Mouse (Mus musculus) 3T3-L1 (cell line): ENCODE results near the gene Nhlh2.

Source experiments
- DNase-seq: peaks from one replicate; pipeline ENCODE4 v3.0.0-alpha.2; 2015; ENCODE audit warnings: low read depth, low spot score

Gene Nhlh2

DNA sequence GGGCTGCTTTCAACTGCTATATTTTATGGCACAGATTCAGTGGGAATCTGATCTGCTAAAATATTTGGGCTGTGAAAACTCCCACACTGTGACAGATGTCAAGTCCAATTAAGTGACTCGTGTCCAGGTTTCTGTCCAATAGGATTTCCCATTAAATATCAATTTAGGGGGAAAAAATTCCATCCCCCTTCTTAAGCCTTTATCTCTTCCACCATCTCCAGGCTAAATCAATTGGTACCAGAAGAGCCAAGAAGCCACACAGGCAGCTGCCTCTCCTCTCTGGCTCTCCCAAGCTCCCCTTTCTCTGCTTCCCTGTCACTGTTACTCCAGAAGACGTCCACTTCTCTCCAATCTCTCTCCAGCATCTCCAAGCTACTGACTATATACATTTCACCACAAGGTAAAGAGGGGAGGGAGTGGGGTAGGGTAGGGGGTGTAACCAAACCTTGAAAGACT, at the start of gene Nhlh2:
Nhlh2 (plus strand) TSS at position 151 of the 456 bp plus-strand sequence.
- DNase-seq = no peak

DNA sequence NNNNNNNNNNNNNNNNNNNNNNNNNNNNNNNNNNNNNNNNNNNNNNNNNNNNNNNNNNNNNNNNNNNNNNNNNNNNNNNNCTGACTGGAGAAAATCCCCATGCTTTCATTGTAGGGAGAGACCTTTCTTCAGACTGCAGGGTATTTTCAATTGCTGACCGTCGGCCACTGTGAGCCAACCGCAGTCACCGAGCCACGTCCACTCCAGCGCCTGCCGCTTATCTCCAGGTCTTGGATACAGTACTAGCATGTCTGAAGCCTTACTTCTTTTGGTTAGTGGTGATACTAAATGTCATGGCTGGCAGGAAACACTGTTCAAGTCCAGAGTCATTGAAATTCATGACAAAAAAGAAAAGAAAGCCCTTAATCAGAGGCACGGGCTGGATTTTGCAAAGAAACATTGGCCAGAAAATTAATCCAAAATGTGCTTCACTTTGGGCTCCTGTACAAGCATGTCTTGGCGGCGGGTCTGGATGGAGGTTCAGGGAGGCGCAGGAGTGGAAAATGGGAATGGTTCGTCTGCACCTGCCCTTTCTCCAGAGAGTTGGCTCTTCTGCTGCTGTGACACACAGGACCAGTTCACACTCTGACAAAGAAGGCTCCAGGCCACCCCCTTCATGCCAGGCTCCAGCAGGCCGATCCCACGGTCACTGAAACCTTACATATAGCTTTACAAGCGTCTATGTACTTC, 48.6 kb upstream of the Nhlh2 start:
- no peak for DNase-seq

DNA sequence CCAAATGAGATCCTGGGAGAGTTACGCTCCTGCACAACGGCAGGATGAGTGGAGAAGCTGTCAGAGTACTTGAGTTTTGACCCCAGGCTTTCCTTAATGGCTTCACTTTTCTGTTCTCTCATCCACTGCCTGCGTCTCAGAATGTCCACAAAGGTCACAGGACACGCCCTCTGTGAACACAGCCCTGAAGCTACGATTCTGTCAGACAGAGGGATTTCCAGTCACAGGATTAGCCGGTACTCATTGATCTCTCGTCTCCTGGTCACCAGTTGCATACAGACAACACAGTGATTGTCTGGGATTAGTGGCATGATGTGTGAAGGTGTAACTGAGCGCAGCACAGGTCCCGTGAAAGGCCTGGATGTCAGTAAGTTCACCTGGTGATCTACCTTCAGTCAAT, 46.4 kb upstream of the Nhlh2 start:
- no peak for DNase-seq

DNA sequence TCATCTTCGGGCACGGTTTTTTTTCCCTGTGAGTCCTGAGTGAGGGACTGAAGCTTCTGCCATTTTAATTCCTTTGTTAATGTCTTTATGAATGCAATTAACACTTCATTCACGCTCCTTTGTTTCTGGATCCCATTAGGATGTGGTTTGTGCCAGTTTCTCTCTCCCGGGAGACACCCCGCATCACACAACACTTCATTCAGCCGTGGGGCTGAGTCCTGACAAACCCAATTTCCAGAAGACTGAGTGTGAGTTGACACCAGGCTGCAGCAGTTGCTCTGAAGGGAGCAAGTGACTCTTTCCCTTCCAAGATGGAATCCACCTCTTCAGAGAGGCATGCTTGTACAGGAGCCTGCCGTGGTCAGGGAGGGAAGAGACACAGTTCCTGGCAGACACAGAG, 45.5 kb upstream of the Nhlh2 start:
- no peak for DNase-seq

DNA sequence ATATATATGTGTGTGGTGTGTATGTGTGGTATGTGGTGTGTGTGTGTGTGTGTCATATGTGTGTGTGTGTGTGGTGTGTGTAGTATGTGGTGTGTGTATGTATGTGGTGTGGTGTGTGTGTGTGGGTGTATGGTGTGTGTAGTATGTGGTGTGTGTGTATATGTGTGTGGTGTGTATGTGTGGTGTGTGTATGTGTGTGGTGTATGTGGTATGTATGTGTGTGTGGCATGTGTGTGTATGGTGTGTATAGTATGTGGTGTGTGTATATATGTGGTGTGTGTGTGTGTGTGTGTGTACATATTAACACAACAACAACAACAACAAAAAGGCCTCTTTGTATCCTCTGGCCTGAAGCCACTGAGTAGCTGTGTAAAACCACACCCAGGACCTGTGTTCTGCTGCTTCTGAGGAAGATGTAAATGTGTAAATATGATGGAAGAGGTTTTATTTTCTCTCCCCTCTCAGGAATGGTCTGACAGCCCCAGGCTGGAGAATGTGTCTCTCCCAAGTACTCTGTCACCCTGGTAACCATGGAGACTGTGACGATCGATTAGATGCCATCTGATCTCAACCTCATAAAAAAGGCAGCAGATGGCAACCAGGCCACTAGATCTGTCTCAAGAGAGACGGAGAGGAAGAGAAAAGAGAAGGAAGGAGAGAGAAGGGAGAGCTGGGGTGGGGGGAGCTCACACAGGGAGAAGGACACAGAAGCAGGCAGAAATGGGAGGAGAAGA, 42.9 kb upstream of the Nhlh2 start:
- DNase-seq = no peak

DNA sequence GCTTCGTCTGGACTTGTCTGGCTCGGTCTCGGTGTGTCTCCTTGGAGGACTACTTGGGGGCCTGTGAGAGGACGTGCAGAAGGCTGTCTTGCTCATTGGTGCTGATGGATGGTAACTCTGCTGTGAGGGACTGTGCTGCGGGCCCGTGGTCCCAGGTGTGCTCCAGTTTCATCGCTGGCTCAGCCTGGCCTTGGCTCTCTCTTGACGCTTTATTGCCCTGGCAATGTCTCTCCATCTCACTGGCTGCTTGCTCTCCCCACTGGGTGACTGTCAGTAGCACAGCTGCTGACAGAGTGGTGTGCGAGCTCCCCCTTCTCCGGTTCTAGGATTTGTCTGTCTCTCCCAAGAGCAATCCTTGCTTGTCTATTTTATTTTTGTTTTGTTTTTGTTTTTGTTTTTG, 34.5 kb upstream of the Nhlh2 start:
- DNase-seq = no peak

DNA sequence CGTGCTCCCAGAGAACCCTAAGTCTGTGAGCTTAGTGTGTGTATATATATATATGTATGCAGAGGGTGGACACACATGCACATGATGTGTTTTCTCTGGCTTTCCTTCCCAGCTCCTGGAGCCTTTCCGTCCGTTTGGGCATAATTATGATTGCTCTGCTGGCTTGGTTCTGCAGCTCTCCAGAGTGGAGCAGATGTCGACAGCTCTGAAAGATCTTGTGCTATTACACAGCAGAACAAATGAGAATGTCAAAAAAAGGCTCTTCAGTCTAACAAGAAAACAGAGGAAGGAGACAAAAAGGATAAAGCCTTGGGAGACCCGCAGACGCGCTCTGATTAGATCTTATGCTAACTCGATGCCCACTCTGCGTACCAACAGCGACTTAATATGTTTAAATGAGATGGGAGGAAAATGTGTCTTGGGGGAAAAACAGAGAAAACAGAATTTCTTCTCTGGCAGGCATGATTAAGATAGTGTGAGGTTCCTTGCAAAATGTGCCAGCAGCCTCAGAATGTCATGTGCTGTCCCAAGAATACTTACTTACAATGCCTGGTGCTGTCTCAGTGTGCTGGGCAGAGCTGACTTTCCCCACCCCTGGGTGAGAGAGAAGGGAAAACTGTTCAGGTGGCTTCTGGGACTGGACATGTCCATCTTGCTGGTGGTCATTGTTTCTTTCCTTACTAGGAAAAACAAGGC, 31.4 kb upstream of the Nhlh2 start:
- no peak for DNase-seq

DNA sequence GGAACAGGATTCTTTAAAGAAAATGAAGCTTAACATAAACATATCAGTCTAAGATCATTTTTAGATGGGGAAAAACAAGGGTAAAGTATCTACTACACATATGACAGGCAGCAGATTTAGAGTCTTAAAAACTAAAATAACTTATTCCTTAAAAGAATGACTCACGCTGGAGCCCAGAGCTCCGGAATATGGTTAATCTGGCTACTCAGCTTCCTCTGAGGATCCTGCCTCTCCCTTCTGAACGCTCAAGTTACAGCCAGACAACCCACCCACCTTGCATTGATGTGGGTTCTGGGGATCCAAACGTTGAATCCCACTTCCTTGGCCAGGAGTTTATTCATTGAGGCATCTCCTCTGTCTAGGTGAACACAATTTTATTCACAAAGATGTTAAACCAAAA, 26.0 kb upstream of the Nhlh2 start:
- DNase-seq = peak; percentile 9

DNA sequence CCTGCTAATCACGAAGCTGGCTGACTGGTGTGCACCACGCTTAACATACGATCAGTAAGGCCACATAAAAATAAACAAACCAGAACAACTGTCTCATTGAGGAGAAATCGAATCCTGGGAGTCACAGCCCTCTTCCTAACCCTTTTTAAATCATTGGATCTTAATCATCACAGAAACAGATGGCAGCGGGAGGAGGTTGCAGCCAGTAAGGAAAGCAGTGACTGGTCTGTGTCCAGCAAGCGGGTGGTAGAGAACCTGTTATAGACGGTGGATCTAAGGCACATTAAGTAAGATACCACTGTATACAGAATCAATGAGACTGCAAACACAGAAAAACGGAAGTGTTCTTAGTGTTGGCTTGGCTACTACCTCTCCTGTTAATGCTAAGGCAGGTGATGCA, 24.2 kb upstream of the Nhlh2 start:
- DNase-seq = no peak

DNA sequence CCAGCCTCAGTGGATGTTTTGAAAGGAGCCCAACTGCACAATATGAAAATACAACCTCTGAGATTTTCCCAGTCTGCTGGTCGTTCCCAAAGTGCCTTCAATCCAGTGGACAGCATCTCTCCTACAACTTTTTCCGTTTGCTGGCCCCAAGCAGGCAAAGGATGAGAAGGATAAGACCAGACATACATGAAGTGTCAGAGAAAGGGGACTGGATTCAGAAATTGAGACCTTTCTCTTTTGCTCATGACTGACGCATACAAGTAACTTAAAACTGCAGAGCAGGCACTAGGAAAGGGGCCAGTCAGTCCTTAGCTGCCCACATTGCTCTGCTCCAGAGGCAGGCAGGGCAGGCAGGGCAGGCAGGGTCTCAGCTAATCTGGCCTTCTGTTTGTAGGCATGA, 19.7 kb upstream of the Nhlh2 start:
- DNase-seq = no peak

DNA sequence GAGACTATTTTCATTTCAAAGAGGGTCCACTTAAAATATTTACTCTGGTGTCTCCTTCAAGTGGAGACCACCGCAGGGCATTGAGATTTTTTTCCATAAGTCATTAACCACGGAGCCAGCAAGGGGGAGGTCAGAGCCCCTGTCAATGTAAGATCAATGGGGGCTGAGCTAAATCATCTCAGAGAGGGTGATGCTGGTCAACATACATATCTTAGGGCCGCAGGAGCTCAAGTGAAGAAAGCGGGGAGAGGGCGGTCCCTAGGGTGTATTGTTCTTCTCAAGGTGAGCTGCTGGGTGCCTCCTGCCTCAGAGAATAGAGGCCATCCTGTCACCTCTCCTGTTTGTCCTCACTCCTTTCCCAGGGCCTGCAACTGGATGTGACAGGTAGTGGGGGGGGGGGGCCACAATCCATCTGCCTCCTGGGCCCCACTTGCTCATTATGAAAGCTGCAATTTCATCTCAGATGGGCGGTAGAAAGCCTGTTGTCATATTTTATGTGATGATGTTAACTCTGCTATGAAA, 18.8 kb upstream of the Nhlh2 start:
- DNase-seq = no peak

DNA sequence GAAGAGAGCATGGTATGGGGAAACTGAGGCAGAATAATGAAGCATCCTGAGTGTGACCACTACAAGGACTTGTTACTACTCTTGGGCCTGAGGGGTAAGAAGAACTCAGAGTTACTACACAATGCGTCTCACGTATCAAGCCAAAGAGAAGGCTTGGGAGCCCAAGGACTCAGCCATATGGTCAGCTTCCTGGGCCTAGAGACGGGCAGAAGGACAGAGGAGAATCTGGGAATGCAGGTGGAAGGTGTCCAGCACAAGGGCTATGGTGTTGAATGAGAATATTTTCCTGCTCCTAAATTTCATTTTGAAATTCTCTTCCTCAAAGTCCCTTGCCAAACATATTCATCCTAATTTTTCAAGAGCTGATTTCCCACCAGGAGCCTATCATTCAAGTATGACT, 12.0 kb upstream of the Nhlh2 start:
- DNase-seq = no peak

DNA sequence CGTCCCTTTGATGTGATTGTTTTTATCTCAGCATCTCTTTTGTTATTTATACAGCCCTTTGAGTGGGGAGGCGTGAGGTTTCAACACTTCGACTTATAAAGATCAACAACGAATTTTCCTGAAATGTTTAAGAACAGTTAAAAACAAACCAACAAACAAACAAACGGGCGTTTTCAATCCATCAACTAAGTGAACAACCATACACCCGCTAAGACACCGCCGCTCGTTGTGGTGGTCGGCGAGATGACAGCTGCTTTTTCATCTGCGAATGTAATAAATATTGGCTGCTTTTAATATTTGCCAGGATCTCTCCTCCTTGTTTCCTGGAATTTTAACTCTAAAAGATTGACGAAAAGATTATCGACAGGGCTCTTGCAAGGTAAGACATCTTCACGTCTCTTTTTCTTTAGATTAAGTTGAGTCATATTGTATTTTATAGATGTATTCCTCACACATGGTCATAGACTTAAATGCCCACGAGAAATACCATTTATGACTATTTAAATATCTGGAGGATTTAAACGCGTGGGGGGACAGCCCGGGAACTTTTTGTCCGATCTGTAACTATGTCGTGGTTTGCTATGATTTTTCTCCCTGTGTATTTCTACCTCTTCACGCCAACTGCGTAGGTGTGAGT, 923 bp downstream of the Nhlh2 start:
- no peak for DNase-seq

DNA sequence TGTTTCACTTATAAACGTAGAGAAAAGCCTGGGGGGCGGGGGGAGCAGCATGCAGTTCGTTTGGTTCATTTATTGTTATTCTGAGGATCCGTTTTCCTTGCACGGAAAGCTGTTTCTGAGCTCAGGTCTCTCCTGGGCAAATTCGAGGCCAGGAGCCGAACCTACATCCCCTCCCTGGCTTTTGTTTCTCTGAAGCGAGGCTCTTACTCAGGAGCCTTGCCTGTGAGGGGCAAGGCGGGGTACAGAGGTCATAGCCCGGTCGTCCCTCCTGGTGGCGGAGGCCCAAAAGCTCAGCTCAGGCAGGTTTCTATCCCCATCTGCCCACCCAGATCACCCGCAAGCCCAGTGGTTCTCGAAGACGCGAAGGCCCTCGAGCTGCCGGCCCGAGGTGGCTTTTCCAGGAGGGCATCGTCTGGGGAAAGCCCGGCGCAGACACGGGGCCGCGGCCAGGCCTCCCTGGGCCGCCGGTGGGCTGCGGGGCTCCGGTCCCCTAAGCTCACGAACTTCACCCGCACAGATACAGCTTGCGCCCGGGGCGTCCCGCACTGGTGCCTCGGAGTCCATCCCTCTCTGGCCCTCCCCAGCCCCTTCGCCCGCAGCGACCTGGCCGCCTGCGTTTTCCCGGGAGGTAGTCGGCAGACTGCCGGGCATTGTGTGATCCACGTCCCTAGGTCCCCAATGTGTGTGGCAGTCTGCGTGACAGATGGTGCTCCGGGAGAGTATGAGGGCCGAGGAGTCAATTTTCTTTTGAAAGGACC, 1.6 kb downstream of the Nhlh2 start:
- no peak for DNase-seq

DNA sequence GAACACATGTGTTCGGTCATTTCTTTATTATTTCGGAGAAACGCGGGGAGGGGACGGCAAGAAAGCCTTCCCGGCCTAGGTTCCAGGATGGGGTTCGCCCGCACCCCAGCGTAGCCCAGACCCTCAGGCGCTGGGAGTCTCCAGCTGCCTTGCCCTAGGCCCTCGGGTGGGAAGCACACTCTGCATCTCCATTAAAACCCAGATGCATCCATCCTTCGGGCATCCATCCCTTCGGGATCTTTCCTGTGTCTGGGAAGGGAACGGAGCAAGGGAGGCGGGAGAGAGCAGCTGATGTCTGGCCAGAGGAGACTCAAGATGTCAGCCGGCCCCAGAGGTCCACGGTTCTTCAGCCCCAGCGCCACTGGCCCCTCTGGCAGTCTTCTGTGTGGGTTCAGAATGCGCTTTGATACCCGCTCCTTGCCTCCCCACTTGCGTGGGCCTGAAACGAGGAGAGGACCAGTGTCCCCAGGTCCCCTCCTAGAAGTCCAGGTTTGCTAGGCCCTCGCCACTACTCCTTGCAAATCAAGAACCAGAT, 2.3 kb downstream of the Nhlh2 start:
- DNase-seq = no peak

DNA sequence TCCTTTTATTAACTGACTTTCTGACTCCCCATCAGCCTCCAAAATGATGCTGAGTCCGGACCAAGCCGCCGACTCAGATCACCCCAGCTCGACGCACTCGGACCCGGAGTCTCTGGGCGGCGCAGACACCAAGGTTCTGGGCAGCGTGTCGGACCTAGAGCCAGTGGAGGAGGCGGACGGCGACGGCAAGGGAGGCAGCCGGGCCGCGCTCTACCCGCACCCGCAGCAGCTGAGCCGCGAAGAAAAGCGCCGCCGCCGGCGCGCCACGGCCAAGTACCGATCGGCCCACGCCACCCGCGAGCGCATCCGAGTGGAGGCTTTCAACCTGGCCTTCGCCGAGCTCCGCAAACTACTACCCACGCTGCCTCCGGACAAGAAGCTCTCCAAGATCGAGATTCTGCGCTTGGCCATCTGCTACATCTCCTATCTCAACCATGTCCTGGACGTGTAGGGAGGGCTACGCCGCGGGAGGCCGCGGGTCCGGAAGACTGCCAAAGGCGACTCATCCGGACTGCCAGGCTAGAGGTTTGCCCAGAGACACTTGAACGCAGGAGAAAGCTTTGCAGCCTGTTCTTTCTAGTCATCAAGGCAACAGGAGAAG, 2.8 kb downstream of the Nhlh2 start:
- DNase-seq = no peak

DNA sequence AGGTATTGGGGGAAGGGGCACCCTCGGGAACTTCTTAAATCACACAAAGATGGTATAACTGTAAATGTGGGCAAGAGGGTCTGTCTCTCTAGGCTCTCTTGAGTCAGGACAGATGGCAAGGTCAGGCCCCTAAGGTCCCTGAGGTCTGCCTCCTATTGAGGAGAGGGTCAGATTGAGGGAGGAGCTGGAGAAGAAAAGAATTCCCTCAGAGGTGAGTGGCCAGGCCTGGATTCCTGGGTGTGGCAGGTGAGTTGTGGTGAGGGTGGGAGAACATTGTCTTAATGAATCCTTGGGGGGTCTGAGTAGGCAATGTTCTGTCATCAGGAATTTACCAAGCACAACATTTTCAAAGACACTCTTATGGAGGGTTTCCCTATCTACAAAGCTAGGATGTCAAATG, 10.7 kb downstream of the Nhlh2 start:
- DNase-seq = no peak

DNA sequence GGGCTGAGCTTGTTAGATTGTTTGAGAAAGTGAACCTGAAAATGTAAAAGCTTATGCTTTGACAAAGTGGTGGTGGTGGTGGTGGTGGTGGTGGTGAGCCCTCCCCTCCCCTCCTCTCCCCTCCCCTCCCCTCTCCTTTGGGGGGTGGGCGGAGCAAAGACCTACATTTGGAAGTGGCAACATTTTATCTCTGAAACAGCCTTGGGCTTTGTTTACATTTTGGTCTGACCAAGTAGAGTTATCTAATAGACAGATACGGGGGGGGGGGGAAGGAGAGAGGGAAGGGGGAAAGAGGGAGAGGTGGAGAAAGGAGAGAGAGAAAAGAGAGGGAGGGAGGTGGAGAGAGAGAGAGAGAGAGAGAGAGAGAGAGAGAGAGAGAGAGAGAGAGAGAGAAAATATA, 12.8 kb downstream of the Nhlh2 start:
- no peak for DNase-seq

DNA sequence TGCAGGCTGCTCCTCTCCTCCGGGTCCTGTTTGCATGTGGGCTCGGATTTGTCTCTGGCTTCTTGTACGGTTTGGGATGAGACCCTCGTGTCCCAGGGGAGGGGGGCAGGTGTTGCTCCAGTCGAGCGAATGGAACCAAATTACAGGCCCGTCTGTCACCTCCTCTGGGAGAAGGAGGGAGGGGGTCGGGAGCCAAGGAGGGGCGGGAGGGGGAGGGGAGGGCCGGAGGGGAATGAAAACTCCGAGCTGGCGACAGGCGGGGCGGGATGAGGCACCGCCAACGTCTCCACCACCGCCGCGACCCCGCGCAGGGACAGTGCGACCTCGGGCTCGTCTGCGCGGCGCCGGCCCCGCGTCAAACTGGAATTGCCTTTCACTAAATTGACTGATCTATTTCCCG, 13.5 kb downstream of the Nhlh2 start:
- DNase-seq = no peak

DNA sequence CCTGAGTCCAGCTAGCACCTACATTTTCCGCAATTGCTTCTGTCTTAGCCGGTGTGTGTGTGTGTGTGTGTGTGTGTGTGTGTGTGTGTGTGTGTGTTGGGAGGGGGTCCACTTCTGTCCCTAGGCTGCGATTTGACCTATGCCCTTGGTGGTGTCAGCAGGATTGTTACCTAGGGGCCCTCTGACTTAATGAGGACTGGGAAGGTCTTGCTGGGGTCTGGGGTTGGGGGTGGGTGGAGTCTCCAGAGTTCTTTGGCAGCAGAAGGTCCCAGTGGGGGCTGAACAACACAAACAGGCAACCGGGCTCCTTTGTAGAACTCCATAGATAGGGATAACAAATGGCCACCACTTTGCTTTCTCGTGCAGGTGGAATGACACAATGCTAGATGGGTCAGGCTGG, 14.0 kb downstream of the Nhlh2 start:
- no peak for DNase-seq

DNA sequence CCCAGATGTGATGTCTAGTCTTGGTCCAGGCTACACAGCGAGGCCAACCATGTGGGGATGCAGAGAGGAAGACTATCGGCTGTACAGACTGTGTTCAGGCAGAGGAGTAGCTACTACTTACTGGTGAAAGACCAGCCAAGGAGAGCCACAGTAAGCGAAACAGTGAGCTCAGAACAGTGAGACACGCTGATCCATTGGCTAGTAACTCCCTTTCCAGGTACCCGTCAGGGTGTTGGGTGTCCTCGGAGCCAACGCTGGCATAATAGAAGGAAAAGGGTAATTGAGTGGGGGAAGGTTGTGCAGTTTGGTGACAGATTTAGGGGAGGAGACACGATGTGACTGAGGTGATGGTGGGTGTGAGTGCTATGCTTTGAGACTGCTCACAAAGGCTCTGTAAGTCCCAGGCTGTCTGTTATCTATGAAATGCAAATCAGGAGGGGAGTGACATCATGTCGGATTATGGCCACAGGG, 15.1 kb downstream of the Nhlh2 start:
- DNase-seq = no peak
